Mouse (Mus musculus): ENCODE measurements around the gene Gfod2.

GRCm38 (mm10) chr8:105704955-105705354 lies 53.5 kb downstream of the Gfod2 start:
- TF ChIP-seq GATA1 (IDR thresholded peaks at IDR 0.05; ENCODE audit: borderline replicate concordance, low read length) = no peak
- TF ChIP-seq FLI1 (IDR thresholded peaks at IDR 0.05; ENCODE audit: low read length) = no peak

Data from megakaryocyte, embryonic 14.5 days (primary cell).